Comparison of ENCODE assay signal across 14 mouse cellular contexts in the genomic region with DNA sequence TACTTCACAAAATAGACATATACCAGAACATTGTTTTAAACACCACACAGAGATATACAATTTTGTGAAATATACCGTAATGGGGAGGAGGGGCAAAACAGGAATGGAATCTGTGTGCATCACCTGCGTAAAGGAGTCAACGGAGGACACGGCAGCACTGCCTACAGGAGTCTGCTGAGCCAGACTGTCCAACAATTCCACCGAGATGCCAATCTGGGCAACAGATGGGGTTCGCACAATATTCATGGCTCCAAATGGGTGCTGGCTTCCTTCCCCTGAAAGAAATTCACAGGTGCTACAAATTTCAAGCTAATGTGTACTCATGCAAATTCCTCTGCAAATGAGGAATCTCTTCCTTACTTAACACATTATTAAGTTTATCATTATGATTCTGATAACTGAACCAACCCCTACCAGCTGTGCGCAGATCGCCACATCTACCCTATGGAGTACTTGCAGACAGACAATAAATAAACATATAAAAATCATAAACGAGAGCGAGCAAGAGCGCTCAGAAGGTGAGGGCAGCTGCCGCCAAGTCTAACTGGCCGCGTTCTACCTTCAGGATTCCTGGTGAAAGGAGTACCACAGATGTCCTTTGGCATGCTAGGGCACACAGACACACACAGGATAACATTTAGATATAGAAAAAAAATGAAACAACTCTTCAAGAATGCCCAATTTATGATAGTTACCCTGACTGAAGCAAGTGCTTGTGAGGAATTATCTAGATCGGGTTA. TPM values are rescaled to one million over a fixed set of nuclear protein-coding genes. Genes with fewer than 3 reads are reported as not detected.
DNase-seq lines count a peak whose midpoint lies in the region; ATAC-seq lines count a peak whose summit lies in the region.
"Had no signal": no experiment of that assay in that cellular context is flagged by ENCODE, and none has a peak within 500 bp of the region (broad histone marks: within the 10 kb centered on the region; RNA-seq: fewer than 3 reads in every experiment).

No protein-coding gene starts in this region.

- no peak overlapping the region for H3K9ac ChIP-seq in forebrain, embryonic 15.5 days (replicated peaks)
- H3K9ac ChIP-seq in forebrain, embryonic 11.5 days (ENCODE audit: low read length) = no peak overlapping the region
- H3K9ac ChIP-seq: liver, embryonic 15.5 days had no signal

- H3K9me3 ChIP-seq in forebrain, embryonic 15.5 days = no peaks in the 10 kb centered on the region
- H3K9me3 ChIP-seq in forebrain, embryonic 11.5 days (ENCODE audit: control insufficient read depth, low read length) = no peaks in the 10 kb centered on the region
- H3K9me3 ChIP-seq: G1E; hindbrain, embryonic 10.5 days; liver, embryonic 15.5 days had no signal

- DNase-seq in forebrain, embryonic 11.5 days (ENCODE audit: low spot score) = no peak
- peak; percentile 36 to 57 for DNase-seq in frontal cortex, adult 2 months (ENCODE audit: extremely low spot score in 1 of 2, low spot score in 1 of 2)
- DNase-seq in layer of hippocampus, postnatal 36 days = peak; percentile 65 to 73
- DNase-seq in telencephalon, adult 2 months (ENCODE audit: low read depth, low spot score) = peak; percentile 59
- no peak for DNase-seq in ovary, adult 18-20 months (ENCODE audit: low spot score)
- no peak for DNase-seq in ovary, postnatal 36 days (ENCODE audit: low spot score)
- DNase-seq: kidney, adult 11 months had no signal

- ATAC-seq in forebrain, embryonic 15.5 days (replicated peaks) = 0 out of 2 replicates have a peak, but pooled peaks have one; percentile 43
- no peak for ATAC-seq in forebrain, embryonic 11.5 days (replicated peaks; ENCODE audit: low FRiP score)
- no peak for ATAC-seq in activated CD4-positive, CD25-positive, alpha-beta regulatory T cell, adult 4 months

- no peak overlapping the region for H3K4me3 ChIP-seq in forebrain, embryonic 15.5 days
- H3K4me3 ChIP-seq in forebrain, embryonic 11.5 days (ENCODE audit: low read depth, low read length) = no peak overlapping the region
- H3K4me3 ChIP-seq: hindbrain, embryonic 10.5 days; left cerebral cortex, adult 2 months; liver, embryonic 15.5 days had no signal

- H3K36me3 ChIP-seq in forebrain, embryonic 15.5 days = peaks cover 21% of the 10 kb centered on the region
- H3K36me3 ChIP-seq in forebrain, embryonic 11.5 days (ENCODE audit: control insufficient read depth, insufficient read depth, low read length) = no peaks in the 10 kb centered on the region; the same call in 1 of the 2 replicates

- H3K27me3 ChIP-seq in forebrain, embryonic 15.5 days = no peaks in the 10 kb centered on the region
- no peaks in the 10 kb centered on the region for H3K27me3 ChIP-seq in forebrain, embryonic 11.5 days (ENCODE audit: control insufficient read depth, insufficient read depth, low read length)
- H3K27me3 ChIP-seq: liver, embryonic 15.5 days had no signal

- WGBS in forebrain, embryonic 15.5 days = 87% methylated on average over 15 of the region's 15 CpGs
- 97% methylated on average over 15 of the region's 15 CpGs for WGBS in forebrain, embryonic 11.5 days

- no peak overlapping the region for H3K4me2 ChIP-seq in forebrain, embryonic 15.5 days (replicated peaks)
- H3K4me2 ChIP-seq in forebrain, embryonic 11.5 days (ENCODE audit: low read depth, low read length, severe bottlenecking) = no peak overlapping the region
- H3K4me2 ChIP-seq: liver, embryonic 15.5 days had no signal

- no peak overlapping the region for H3K27ac ChIP-seq in forebrain, embryonic 15.5 days (replicated peaks)
- H3K27ac ChIP-seq in forebrain, embryonic 11.5 days (ENCODE audit: low read depth, low read length) = no peak overlapping the region
- H3K27ac ChIP-seq: hindbrain, embryonic 10.5 days; left cerebral cortex, adult 2 months; liver, embryonic 15.5 days had no signal

- H3K4me1 ChIP-seq in forebrain, embryonic 15.5 days = no peaks in the 10 kb centered on the region
- H3K4me1 ChIP-seq in forebrain, embryonic 11.5 days (replicated peaks; ENCODE audit: control insufficient read depth, insufficient read depth, low read length) = no peaks in the 10 kb centered on the region
- H3K4me1 ChIP-seq: hindbrain, embryonic 10.5 days; liver, embryonic 15.5 days had no signal

RNA-seq across cellular contexts. Expression of gene Hikeshi, which starts 17.4 kb away (rescaled TPM):
- polyA plus RNA-seq in forebrain, embryonic 15.5 days (2015; fragmentation: Nextera tagmentation; extraction: Ambion mirVana) = 150 and 158 TPM in 2 replicates
- 136 and 152 TPM in 2 replicates for polyA plus RNA-seq in forebrain, embryonic 11.5 days (2014; fragmentation: Nextera tagmentation; extraction: Ambion mirVana)
- 71.8 and 73.7 TPM in 2 replicates for polyA plus RNA-seq in frontal cortex, adult 2 months (2012; rRNA removed)
- 100 to 1,000 TPM; 105 to 108 TPM for total RNA-seq in layer of hippocampus, postnatal 36 days (2021)
- 100 to 1,000 TPM in 1 of 2 experiments, 10 to 100 TPM in 1; 89.3 to 115 TPM for polyA plus RNA-seq in activated CD4-positive, CD25-positive, alpha-beta regulatory T cell, adult 4 months (2017; shearing (Covaris generic))

RNA-seq across cellular contexts. Expression of gene Ccdc81, which starts 20.2 kb away (rescaled TPM):
- polyA plus RNA-seq in forebrain, embryonic 15.5 days (2015; fragmentation: Nextera tagmentation; extraction: Ambion mirVana) = 0.31 and 0.70 TPM in 2 replicates
- 0.11 and 0.16 TPM in 2 replicates for polyA plus RNA-seq in forebrain, embryonic 11.5 days (2014; fragmentation: Nextera tagmentation; extraction: Ambion mirVana)
- 0.99 and 1.1 TPM in 2 replicates for polyA plus RNA-seq in frontal cortex, adult 2 months (2012; rRNA removed)
- 1 to 10 TPM in 1 of 2 experiments, under 1 TPM in 1; 0.45 to 1.1 TPM for total RNA-seq in layer of hippocampus, postnatal 36 days (2021)
- not detected for polyA plus RNA-seq in activated CD4-positive, CD25-positive, alpha-beta regulatory T cell, adult 4 months (2017; shearing (Covaris generic))
- total RNA-seq: G1E; heart, adult 8-10 months had no signal
- polyA plus RNA-seq: G1E; liver, embryonic 15.5 days had no signal

RNA-seq across cellular contexts. Expression of gene Eed, which starts 57.2 kb away (rescaled TPM):
- 41.5 and 44.0 TPM in 2 replicates for polyA plus RNA-seq in forebrain, embryonic 15.5 days (2015; fragmentation: Nextera tagmentation; extraction: Ambion mirVana)
- polyA plus RNA-seq in forebrain, embryonic 11.5 days (2014; fragmentation: Nextera tagmentation; extraction: Ambion mirVana) = 96.4 and 102 TPM in 2 replicates
- 29.9 and 31.5 TPM in 2 replicates for polyA plus RNA-seq in frontal cortex, adult 2 months (2012; rRNA removed)
- total RNA-seq in layer of hippocampus, postnatal 36 days (2021) = 10 to 100 TPM; 39.6 to 41.3 TPM
- polyA plus RNA-seq in activated CD4-positive, CD25-positive, alpha-beta regulatory T cell, adult 4 months (2017; shearing (Covaris generic)) = 10 to 100 TPM; 67.6 to 79.9 TPM

Comparison
In these comparisons a context has a peak if more than half of its experiments do, and no peak if none do; other contexts are left out.
1. DNase-seq: peak in frontal cortex, adult 2 months (2 of 2), layer of hippocampus, postnatal 36 days (2 of 2) and telencephalon, adult 2 months (single experiment); none in forebrain, embryonic 11.5 days (single experiment), ovary, adult 18-20 months (single experiment) and ovary, postnatal 36 days (single experiment).